Mouse (Mus musculus): Measurements from ENCODE around the gene Itpr2.

DNA sequence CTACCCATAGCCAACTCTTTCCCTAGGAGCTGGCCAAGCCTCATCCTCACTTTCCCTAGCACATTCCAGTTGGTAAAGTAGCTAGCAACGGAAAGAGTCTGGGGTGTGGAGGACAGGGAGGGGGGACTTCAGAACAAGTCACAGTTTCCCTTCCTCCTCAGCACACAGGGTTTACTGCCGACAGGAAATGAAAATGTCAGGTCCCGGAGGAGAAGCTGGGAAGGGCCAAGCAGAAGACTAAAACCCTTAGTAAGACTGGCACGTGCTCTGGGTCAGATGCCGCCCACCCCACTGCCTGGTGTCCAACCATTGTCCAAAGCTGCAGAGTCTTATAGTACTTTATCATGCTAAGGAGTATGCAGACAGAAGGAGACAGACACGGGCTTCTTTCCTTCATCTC, 293.0 kb downstream of the Itpr2 start:
- TF ChIP-seq CTCF (IDR thresholded peaks at IDR 0.05; ENCODE audit: low read depth) (no peak), EP300 (optimal IDR thresholded peaks at IDR 0.05) (no peak)

Measured in stomach, postnatal 0 days (tissue).